Mouse (Mus musculus): ENCODE measurements around the gene Actr6.
"Not testable (repeated sequence)": the region's sequence is repeated elsewhere in the genome, so short reads cannot be mapped to it uniquely, and the experiment has no call there.

Gene Actr6

DNA sequence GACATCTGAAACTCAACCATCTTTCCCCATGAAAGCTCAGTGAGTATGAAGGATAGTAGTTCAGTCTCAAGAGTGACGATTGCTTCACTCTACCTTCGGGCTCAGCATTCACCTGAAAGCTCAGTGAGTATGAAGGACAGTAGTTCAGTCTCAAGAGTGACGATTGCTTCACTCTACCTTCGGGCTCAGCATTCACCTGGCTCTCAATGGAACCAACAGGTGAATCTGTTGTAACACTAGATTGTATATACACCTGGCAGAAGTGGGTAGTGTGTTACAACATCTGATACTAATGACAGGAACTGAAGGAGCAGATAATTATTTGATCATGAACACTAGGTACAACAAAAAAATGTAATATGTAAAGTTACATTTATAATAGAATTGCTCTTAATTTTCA, 50.4 kb downstream of the Actr6 start:
- DNase-seq (ENCODE audit: low read depth, low spot score) = no peak

DNA sequence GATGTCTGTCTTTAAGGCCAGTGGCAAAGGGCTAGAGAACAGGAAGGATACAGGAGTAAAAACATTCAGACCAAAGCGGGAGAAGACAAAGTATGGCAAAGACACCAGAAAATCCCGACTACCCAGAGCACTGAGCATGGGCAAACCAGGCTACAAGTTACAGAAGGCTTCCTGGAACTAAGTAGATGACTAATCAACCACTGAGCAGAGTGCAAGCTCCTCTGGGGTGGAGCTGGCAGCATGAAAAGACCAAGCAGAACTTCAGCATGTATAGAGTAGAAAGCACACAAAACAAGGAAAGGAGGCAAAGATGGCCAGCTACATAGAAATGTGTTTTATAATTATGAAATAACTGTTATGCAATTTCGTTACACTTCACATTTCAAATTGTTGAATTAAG, 51.6 kb downstream of the Actr6 start:
- no peak for DNase-seq (ENCODE audit: low read depth, low spot score)

DNA sequence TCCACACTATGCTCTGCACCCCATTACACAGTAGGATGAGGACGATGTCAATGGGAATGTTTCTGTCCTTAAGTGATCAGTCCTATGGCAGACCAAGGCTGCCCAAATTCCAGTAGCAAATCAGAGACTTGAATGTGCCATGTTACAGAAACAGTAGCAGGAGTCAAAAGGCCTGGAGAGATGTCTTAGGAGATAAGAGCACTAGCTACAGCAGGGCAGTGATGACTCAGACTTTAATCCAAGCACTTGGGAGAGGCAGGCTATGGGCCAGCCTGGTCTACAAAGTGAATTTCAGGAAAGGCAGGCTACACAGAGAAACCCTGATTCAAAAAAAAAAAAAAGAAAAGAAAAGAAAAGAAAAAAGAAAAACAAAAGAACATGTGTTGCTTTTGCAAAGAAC, 52.6 kb downstream of the Actr6 start:
- no peak for DNase-seq (ENCODE audit: low read depth, low spot score)

DNA sequence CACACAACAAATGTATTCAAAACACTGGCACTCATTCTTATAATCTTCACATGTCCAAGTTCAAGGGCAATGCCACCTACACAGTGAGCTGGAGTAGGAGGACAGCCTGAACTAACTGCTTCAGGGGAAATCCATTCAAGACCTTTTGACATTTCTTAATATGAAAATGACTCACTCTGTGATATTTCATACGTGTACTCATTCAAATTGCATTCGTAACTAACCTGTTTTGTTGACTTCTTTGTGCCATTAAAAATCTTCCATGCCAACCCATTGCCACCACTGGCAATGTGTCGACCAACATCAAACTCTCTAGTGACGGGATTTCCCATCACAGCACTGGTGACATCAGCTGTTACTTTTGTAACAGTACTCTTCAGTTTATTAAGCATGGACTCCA, 54.0 kb downstream of the Actr6 start:
- DNase-seq (ENCODE audit: low read depth, low spot score) = no peak

DNA sequence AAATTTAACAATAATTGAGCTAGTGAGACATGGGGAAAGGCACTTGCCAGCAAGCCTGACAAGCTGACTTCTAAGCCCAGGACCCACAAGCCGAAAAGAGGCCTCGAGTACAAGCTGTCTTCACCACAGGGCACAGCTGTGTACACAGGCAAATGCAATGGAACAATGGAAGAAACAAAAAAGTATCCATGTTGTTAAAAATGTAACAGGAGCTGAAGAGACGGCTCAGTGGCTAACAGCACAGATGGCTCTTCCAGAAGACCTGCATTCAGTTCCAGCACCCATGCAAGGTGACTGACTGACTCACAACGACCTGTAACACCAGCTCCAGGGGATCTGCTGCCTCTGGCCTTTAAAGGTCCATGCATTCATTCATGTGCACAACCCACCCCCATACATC, 55.5 kb downstream of the Actr6 start:
- no peak for DNase-seq (ENCODE audit: low read depth, low spot score)

DNA sequence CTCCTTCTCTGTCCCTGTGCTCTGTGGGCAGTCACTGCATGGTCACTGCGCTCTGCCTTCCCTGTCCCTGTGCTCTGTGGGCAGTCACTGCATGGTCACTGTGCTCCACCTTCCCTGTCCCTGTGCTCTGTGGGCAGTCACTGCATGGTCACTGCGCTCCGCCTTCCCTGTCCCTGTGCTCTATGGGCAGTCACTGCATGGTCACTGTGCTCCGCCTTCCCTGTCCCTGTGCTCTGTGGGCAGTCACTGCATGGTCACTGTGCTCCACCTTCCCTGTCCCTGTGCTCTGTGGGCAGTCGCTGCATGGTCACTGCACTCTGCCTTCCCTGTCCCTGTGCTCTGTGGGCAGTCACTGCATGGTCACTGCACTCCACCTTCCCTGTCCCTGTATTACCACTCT, 61.7 kb downstream of the Actr6 start:
- not testable (repeated sequence) for DNase-seq (ENCODE audit: low read depth, low spot score)

DNA sequence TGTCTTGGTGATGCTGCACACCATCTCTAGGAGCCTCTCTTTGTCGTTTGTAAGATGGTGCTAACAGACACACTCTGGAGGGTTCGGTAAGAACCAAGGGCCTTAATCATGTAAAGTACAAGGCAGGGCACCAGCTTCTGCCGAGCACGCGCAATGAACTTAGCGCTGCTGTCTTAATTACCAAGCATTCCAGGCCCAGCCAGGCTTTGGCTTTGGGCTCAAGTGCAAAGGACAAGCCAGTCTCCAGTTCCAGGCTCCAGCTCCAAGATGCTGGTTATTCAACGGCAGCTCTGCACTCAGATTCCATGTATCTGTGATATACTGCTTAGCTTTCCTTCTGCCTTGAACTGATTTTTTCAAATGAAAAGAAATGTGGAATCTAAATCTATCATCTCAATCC, 64.5 kb downstream of the Actr6 start:
- DNase-seq (ENCODE audit: low read depth, low spot score) = no peak

DNA sequence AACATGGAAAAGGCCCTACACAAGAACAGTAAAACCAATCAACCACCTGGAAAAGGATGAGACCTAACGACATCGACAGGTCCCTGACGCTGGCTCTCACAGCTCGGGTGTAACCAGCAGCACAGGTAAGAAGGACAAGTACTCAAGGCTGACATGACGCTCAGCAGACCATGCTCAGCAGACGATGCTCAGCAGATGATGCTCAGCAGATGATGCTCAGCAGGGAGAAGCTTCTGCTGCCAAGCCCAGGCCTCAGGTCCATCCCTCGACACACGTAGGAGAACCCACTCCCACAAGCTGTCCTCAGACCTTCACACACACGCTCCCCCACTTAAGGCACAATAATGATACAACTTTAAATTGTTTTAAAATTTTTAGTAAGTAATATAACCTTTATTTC, 66.4 kb downstream of the Actr6 start:
- no peak for DNase-seq (ENCODE audit: low read depth, low spot score)

DNA sequence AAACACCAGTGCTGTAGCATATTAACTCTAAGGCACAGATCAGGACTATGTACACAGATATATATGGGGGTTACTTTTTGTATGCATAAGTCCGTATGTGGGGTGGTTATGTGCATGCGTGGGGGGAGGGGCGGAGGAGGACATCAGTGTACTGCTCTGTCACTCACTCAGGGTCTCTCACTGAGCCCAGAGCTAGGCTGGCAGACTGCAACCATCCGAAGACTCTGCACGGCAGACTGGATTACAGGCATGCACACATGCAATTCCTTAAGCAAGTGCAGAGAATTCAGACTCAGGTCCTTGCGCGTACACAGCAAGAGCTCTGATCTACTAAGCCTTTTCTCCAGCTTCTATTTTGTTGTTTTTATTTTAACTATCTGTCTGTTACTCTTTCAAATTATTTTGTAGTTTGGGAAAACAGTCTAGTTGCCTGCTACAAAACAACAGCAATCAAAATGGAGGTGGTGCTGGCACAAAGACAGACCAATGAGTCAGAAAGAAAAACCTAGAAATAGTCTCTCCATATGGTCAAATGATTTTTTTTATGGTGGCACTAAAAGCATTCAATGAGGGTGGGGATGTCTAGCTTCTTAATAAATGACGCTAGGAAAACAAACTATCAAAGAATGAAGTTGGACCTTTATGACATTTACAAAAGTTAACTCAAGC, 67.0 kb downstream of the Actr6 start:
- DNase-seq (ENCODE audit: low read depth, low spot score) = no peak

Data from ES-CJ7 (cell line).